Mouse (Mus musculus): Measurements from ENCODE around the gene Rhox3e. TPM values are rescaled to one million over a fixed set of nuclear protein-coding genes. Genes with fewer than 3 reads are reported as not detected.
"Not testable (repeated sequence)": the region's sequence is repeated elsewhere in the genome, so short reads cannot be mapped to it uniquely, and the experiment has no call there.

Gene Rhox3e
- total RNA-seq (2021), result not detected
- long read RNA-seq, experiment 1, result 0 reads
- long read RNA-seq, experiment 2, result 0 reads

DNA sequence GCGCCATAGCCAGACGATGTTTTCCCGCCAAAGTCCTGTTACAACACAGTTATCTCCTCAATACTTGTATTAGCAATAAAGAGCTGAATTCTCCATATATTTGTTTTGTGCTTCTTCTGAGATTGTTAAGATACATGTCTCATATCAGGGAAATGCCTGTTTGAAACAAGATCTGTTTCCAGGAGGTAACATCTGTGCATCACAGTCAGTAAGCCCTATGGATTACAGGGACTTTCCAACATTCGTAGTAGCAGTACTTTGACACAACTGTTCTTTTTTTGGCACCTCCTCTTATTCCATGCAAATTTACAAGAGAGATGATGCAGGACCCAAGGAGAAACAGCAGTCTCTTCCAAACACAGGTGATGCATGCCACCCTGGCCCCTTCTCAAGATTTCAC is at the start of gene Rhox3e:
Gene Rhox3e (plus strand): TSS at position 301 of the 400 bp plus-strand sequence.
- DNase-seq (ENCODE audit: low spot score in 2 of 2), result not testable (repeated sequence)

DNA sequence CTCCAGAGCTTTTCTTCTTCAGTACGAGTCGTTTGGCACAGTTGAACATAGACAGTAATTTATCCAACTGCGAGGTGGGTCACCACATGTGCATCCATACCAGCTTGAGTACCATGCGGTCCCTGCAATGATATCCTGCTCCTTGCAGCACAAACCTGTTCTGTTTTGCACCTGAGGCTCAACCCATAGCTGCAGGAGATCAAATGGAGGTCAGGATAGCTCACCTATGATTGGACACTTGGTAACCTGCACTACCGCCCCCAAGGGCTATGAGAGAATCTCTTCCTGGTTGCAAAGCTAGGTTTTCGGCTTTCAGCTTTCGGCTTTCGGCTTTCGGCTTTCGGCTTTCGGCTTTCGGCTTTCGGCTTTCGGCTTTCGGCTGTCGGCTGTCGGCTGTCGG is 27.8 kb upstream of the Rhox3e start, which contains the start of gene Rhox4d:
Gene Rhox4d (plus strand): TSS at position 301 of the 400 bp plus-strand sequence.
- DNase-seq (ENCODE audit: low spot score in 2 of 2), result not testable (repeated sequence)

DNA sequence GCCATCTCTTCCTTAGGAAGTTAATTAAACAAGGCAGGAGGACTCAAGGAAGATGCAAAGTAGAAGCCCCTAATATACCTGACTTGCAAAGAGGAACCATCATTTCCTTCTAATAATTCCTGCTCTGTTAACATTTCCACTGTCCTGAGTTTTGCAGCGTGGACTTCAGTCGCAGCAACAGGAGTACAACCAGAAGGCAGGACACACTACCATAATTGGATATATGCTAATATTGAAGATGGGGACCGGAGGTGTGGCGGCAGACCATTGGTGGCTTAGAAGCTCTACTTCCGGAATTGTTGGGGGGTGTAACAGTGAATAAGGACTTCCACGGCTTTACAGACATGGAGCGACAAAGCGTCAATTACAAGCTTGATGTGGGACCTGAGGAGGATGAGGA is 11.7 kb upstream of the Rhox3e start, which contains the start of gene Rhox2e:
Gene Rhox2e (plus strand): TSS at position 301 of the 400 bp plus-strand sequence.
- DNase-seq (ENCODE audit: low spot score in 2 of 2), result not testable (repeated sequence)

DNA sequence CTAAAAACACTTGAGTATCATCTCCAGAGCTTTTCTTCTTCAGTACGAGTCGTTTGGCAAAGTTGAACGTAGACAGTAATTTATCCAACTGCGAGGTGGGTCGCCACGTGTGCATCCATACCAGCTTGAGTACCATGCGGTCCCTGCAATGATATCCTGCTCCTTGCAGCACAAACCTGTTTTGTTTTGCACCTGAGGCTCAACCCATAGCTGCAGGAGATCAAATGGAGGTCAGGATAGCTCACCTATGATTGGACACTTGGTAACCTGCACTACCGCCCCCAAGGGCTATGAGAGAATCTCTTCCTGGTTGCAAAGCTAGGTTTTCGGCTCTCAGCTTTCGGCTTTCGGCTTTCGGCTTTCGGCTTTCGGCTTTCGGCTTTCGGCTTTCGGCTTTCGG is 15.3 kb downstream of the Rhox3e start, which contains the start of gene Rhox4e:
Gene Rhox4e (plus strand): TSS at position 301 of the 400 bp plus-strand sequence.
- DNase-seq (ENCODE audit: low spot score in 2 of 2), result not testable (repeated sequence)

GRCm38 (mm10) chrX:37571105-37571504 is 29.3 kb downstream of the Rhox3e start, which contains the start of gene Rhox2f:
Gene Rhox2f, plus strand, starts transcription at chrX:37571405.
- not testable (repeated sequence) for DNase-seq (ENCODE audit: low spot score in 2 of 2)

GRCm38 (mm10) chrX:37572638-37573037 is 30.8 kb downstream of the Rhox3e start:
- DNase-seq (ENCODE audit: low spot score in 2 of 2), result not testable (repeated sequence)

- not testable (repeated sequence) for DNase-seq (ENCODE audit: low spot score in 2 of 2)
Measured at GRCm38 (mm10) chrX:37580692-37581091, 38.9 kb downstream of the Rhox3e start, which contains the start of gene Rhox3f. Gene Rhox3f, plus strand, starts transcription at chrX:37580992.

Other genes with a start within 250 kb of the Rhox3e start
- not detected for gene Rhox3a2, start 162.0 kb upstream of the Rhox3e start, total RNA-seq (2021)
- not detected for gene Rhox4a2, start 151.2 kb upstream of the Rhox3e start, total RNA-seq (2021)
- not detected for gene Rhox2b, start 130.0 kb upstream of the Rhox3e start, total RNA-seq (2021)
- gene Rhox4b, start 109.5 kb upstream of the Rhox3e start, total RNA-seq (2021), result not detected
- not detected for gene Rhox2c, start 88.3 kb upstream of the Rhox3e start, total RNA-seq (2021)
- gene Rhox3c, start 83.4 kb upstream of the Rhox3e start, total RNA-seq (2021), result not detected
- not detected for gene Rhox4c, start 61.7 kb upstream of the Rhox3e start, total RNA-seq (2021)
- gene Rhox2d, start 48.6 kb upstream of the Rhox3e start, total RNA-seq (2021), result not detected
- gene Rhox4d, start 27.7 kb upstream of the Rhox3e start, total RNA-seq (2021), result not detected
- not detected for gene Rhox2e, start 11.6 kb upstream of the Rhox3e start, total RNA-seq (2021)
- not detected for gene Rhox4e, start 15.4 kb downstream of the Rhox3e start, total RNA-seq (2021)
- gene Rhox2f, start 29.4 kb downstream of the Rhox3e start, total RNA-seq (2021), result not detected
- gene Rhox3f, start 39.0 kb downstream of the Rhox3e start, total RNA-seq (2021), result not detected
- not detected for gene Rhox4f, start 65.7 kb downstream of the Rhox3e start, total RNA-seq (2021)
- gene Rhox3g, start 86.6 kb downstream of the Rhox3e start, total RNA-seq (2021), result not detected
- not detected for gene Rhox2g, start 101.5 kb downstream of the Rhox3e start, total RNA-seq (2021)
- not detected for gene Rhox4g, start 109.3 kb downstream of the Rhox3e start, total RNA-seq (2021)
- not detected for gene Rhox3h, start 126.7 kb downstream of the Rhox3e start, total RNA-seq (2021)
- not detected for gene Rhox2h, start 131.3 kb downstream of the Rhox3e start, total RNA-seq (2021)